Mouse (Mus musculus): ENCODE results near the gene Trpc4ap. TPM values are rescaled to one million over a fixed set of nuclear protein-coding genes. Genes with fewer than 3 reads are reported as not detected.

The Trpc4ap gene
- polyA plus RNA-seq, 1 experiment, result 70.5 TPM

DNA sequence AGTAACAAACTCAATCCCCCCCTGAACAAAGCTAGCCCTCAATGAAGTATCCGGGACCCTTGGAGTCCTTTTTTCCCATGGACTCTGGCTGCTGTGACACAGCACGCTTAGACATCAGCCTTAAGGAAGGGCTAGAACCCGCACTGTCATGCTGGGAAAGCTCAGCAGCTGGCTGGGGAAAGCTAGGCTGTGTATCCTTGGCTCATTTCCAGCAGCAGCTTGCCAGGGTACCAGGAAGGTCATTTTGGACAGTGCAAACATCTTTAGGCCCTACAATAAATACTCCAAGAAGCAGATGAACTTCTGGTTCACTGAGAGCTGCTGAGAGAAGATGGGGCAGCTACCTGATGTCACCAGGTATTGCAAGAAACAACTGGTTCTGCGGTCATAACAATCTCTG is 20.9 kb downstream of the Trpc4ap start:
- Histone ChIP-seq H3K4me3 (ENCODE audit: insufficient read depth, poor library complexity, severe bottlenecking) (no peak overlapping the region), H3K79me3 (ENCODE audit: low read depth) (peaks cover 27% of the 10 kb centered on the region), H3K36me3 (ENCODE audit: control insufficient read depth, insufficient read depth) (peaks cover 33% of the 10 kb centered on the region), H3K79me2 (ENCODE audit: control insufficient read depth, insufficient read depth) (peaks cover 38% of the 10 kb centered on the region), H3ac (ENCODE audit: control insufficient read depth, insufficient read length, low read depth) (no peak overlapping the region), H3K27me3 (ENCODE audit: control insufficient read depth, insufficient read depth, insufficient read length) (no peaks in the 10 kb centered on the region)
- TF ChIP-seq CEBPB (IDR thresholded peaks at IDR 0.05; ENCODE audit: low read depth), result no peak
- TF ChIP-seq CTCF (IDR thresholded peaks at IDR 0.05; ENCODE audit: control insufficient read depth, insufficient read depth, insufficient read length), result no peak
- TF ChIP-seq MYOG (IDR thresholded peaks at IDR 0.05; ENCODE audit: control insufficient read depth, extremely low read depth, insufficient read length), result no peak
- no peak for TF ChIP-seq USF1 (IDR thresholded peaks at IDR 0.05; ENCODE audit: low read depth)
- no peak for TF ChIP-seq MYOD1 (IDR thresholded peaks at IDR 0.05; ENCODE audit: control insufficient read depth, insufficient read length, low read depth)
- no peak for TF ChIP-seq MAX (IDR thresholded peaks at IDR 0.05)
- TF ChIP-seq FOSL1 (IDR thresholded peaks at IDR 0.05; ENCODE audit: insufficient read depth, low read length, poor library complexity, severe bottlenecking), result no peak

DNA sequence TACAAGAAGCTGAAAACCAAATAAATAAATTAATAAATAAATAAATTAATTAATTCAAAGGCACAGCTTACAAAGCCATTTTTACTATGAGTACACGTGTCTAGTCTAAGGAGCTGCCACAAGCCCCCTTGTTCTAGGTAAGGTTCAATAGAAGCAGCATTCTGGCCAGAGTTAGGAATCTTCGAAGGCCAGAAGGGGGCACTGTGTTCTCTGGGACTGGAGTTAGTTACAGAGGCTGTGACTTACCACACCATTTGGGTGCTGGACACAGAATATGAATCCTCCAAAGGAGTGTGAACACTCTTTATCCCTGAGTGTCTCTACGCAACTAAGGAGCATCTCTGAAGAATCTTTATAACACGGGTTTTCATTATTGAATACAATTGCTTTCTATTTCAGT is 23.7 kb downstream of the Trpc4ap start:
- Histone ChIP-seq H3K79me3 (ENCODE audit: low read depth) (peaks cover 5% of the 10 kb centered on the region), H3ac (ENCODE audit: control insufficient read depth, insufficient read length, low read depth) (no peak overlapping the region), H3K79me2 (ENCODE audit: control insufficient read depth, insufficient read depth) (peaks cover 10% of the 10 kb centered on the region), H3K4me3 (ENCODE audit: insufficient read depth, poor library complexity, severe bottlenecking) (no peak overlapping the region), H3K27me3 (ENCODE audit: control insufficient read depth, insufficient read depth, insufficient read length) (no peaks in the 10 kb centered on the region), H3K36me3 (ENCODE audit: control insufficient read depth, insufficient read depth) (peaks cover 57% of the 10 kb centered on the region)
- TF ChIP-seq MYOG (IDR thresholded peaks at IDR 0.05; ENCODE audit: control insufficient read depth, extremely low read depth, insufficient read length) (no peak), USF1 (IDR thresholded peaks at IDR 0.05; ENCODE audit: low read depth) (no peak), FOSL1 (IDR thresholded peaks at IDR 0.05; ENCODE audit: insufficient read depth, low read length, poor library complexity, severe bottlenecking) (no peak), CEBPB (IDR thresholded peaks at IDR 0.05; ENCODE audit: low read depth) (no peak), CTCF (IDR thresholded peaks at IDR 0.05; ENCODE audit: control insufficient read depth, insufficient read depth, insufficient read length) (peak; percentile 11), MYOD1 (IDR thresholded peaks at IDR 0.05; ENCODE audit: control insufficient read depth, insufficient read length, low read depth) (no peak), MAX (IDR thresholded peaks at IDR 0.05) (no peak)

DNA sequence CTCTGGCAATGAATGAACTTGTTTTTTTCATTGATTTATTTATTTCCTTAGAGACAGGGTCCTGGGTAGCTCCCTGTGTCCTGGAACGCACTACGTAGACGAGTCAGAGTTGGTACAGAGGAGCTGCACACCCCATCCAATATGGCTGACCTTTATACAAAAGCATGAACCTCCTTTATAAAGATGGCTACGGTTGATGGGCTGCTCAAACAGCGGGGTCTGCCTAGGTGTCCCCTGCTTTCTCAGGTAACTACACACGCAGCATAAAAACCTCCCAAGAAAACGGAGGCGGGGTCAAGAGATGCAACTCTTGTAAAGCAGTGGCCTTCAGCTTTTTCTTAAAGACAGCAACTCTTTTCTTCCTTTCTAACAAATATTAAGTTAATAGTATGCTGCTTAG is 24.3 kb downstream of the Trpc4ap start:
- Histone ChIP-seq H3K79me3 (ENCODE audit: low read depth) (peaks cover 1% of the 10 kb centered on the region), H3K36me3 (ENCODE audit: control insufficient read depth, insufficient read depth) (peaks cover 58% of the 10 kb centered on the region)
- no peak for TF ChIP-seq FOSL1 (IDR thresholded peaks at IDR 0.05; ENCODE audit: insufficient read depth, low read length, poor library complexity, severe bottlenecking)
- no peak for TF ChIP-seq CEBPB (IDR thresholded peaks at IDR 0.05; ENCODE audit: low read depth)
- no peak for TF ChIP-seq MAX (IDR thresholded peaks at IDR 0.05)
- TF ChIP-seq MYOG (IDR thresholded peaks at IDR 0.05; ENCODE audit: control insufficient read depth, extremely low read depth, insufficient read length), result no peak
- TF ChIP-seq CTCF (IDR thresholded peaks at IDR 0.05; ENCODE audit: control insufficient read depth, insufficient read depth, insufficient read length), result no peak
- no peak for TF ChIP-seq USF1 (IDR thresholded peaks at IDR 0.05; ENCODE audit: low read depth)
- no peak for TF ChIP-seq MYOD1 (IDR thresholded peaks at IDR 0.05; ENCODE audit: control insufficient read depth, insufficient read length, low read depth)

DNA sequence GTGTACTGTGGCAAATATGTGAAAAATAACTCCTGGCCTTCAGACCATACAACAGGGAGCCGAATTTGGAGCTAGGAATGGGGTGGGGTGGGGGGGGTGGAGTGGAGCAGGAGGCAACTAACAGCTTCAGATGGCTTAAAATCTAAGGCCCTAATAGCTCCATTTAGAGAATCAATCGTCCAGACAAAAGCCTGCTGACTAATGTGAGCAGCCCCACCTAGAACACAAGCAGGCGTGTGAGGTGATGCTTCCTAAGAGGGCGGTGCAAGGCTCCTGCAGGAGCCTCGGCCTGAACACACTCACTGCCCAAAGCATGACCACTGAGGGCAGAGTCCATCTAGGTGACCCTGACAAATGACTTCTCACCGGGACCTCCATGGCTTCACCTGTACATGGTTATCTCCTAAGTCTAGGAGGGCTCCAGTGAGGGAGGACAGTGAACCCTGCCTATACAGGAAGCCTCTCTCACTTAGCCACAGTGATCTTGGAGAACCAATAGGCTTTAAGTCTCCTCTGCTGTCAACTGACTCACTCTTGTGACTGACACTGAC is 28.2 kb downstream of the Trpc4ap start:
- Histone ChIP-seq H3K27me3 (ENCODE audit: control insufficient read depth, insufficient read depth, insufficient read length) (no peaks in the 10 kb centered on the region), H3K36me3 (ENCODE audit: control insufficient read depth, insufficient read depth) (peaks cover 59% of the 10 kb centered on the region), H3ac (ENCODE audit: control insufficient read depth, insufficient read length, low read depth) (no peak overlapping the region), H3K79me3 (ENCODE audit: low read depth) (peaks cover 1% of the 10 kb centered on the region), H3K4me3 (ENCODE audit: insufficient read depth, poor library complexity, severe bottlenecking) (no peak overlapping the region), H3K79me2 (ENCODE audit: control insufficient read depth, insufficient read depth) (no peaks in the 10 kb centered on the region)
- no peak for TF ChIP-seq USF1 (IDR thresholded peaks at IDR 0.05; ENCODE audit: low read depth)
- TF ChIP-seq MYOD1 (IDR thresholded peaks at IDR 0.05; ENCODE audit: control insufficient read depth, insufficient read length, low read depth), result no peak
- no peak for TF ChIP-seq CTCF (IDR thresholded peaks at IDR 0.05; ENCODE audit: control insufficient read depth, insufficient read depth, insufficient read length)
- no peak for TF ChIP-seq MAX (IDR thresholded peaks at IDR 0.05)
- no peak for TF ChIP-seq FOSL1 (IDR thresholded peaks at IDR 0.05; ENCODE audit: insufficient read depth, low read length, poor library complexity, severe bottlenecking)
- TF ChIP-seq CEBPB (IDR thresholded peaks at IDR 0.05; ENCODE audit: low read depth), result no peak

More for the DNA sequence above, 24.3 kb downstream of the Trpc4ap start:
- Histone ChIP-seq H3K27me3 (ENCODE audit: control insufficient read depth, insufficient read depth, insufficient read length) (no peaks in the 10 kb centered on the region), H3ac (ENCODE audit: control insufficient read depth, insufficient read length, low read depth) (no peak overlapping the region), H3K4me3 (ENCODE audit: insufficient read depth, poor library complexity, severe bottlenecking) (no peak overlapping the region), H3K79me2 (ENCODE audit: control insufficient read depth, insufficient read depth) (peaks cover 5% of the 10 kb centered on the region)

DNA sequence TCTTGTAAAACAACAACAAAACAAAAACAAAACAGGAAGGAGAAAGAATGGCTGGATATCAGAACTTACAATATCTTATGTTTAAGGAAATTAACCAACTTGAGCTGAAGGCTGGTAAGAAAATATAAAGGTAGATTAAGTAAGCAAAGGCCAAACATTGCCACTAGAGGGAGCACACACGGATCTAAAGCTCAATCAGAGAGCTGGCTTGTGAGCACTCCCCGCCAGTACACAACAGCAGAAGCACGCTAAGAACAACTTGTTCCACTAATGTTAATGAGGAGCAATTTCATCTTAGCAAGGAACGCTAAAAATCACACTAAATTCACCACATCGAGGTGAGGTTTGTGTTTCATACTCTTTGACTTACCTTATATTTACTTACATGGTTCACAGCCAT is 29.1 kb downstream of the Trpc4ap start:
- Histone ChIP-seq H3K4me3 (ENCODE audit: insufficient read depth, poor library complexity, severe bottlenecking) (no peak overlapping the region), H3K79me2 (ENCODE audit: control insufficient read depth, insufficient read depth) (no peaks in the 10 kb centered on the region), H3K79me3 (ENCODE audit: low read depth) (peaks cover 1% of the 10 kb centered on the region), H3K36me3 (ENCODE audit: control insufficient read depth, insufficient read depth) (peaks cover 60% of the 10 kb centered on the region), H3ac (ENCODE audit: control insufficient read depth, insufficient read length, low read depth) (no peak overlapping the region), H3K27me3 (ENCODE audit: control insufficient read depth, insufficient read depth, insufficient read length) (no peaks in the 10 kb centered on the region)
- TF ChIP-seq MYOG (IDR thresholded peaks at IDR 0.05; ENCODE audit: control insufficient read depth, extremely low read depth, insufficient read length), result no peak
- TF ChIP-seq CTCF (IDR thresholded peaks at IDR 0.05; ENCODE audit: control insufficient read depth, insufficient read depth, insufficient read length), result no peak
- no peak for TF ChIP-seq USF1 (IDR thresholded peaks at IDR 0.05; ENCODE audit: low read depth)
- TF ChIP-seq CEBPB (IDR thresholded peaks at IDR 0.05; ENCODE audit: low read depth), result no peak
- no peak for TF ChIP-seq MAX (IDR thresholded peaks at IDR 0.05)
- TF ChIP-seq FOSL1 (IDR thresholded peaks at IDR 0.05; ENCODE audit: insufficient read depth, low read length, poor library complexity, severe bottlenecking), result no peak
- TF ChIP-seq MYOD1 (IDR thresholded peaks at IDR 0.05; ENCODE audit: control insufficient read depth, insufficient read length, low read depth), result no peak
